Mouse (Mus musculus) MEL-GATA-1-ER (cell line): ENCODE results near the gene Sys1.
A peak's percentile ranks its signal among the peaks of the same experiment; 100 is the strongest.

Experiments used
- DNase-seq: peaks from one replicate; pipeline ENCODE4 v3.0.0-alpha.2; 2012; ENCODE audit warnings: low read depth; ENCODE audit errors: extremely low read depth

The Sys1 gene

DNA sequence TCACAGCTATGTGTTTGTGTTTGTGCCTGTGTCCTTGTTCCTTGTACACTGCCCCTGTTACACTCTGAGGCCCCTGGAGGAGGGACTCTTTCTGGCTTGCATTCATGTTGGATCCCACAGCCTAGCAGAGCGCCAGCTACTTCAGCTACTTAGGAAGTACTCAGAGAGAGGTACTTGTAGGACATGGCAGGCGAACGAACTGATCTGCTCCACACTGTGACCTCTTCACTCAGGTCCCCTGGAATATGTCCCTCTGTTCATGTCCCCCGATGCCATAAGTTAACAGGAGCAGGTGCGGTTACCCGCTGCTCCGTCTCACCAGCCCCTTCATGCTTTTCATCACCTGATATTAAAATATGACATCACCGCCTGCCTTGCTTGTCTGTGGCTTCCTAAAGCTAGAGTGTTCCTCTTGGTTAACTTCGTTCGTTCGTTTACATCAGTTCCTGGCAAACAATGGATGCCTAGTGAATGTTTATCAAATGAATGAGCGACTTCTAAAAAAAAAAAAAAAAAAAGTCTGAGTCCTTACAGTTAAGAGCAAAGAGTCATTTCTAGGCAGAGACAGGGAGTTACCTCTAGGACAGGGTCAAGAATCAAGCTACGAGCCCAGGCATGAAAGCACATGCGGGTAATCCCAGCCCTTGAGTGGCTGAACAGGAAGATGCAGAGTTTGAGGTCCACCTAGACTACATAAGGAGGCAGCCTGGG lies 3.6 kb upstream of the Sys1 start:
- DNase-seq, result no peak

DNA sequence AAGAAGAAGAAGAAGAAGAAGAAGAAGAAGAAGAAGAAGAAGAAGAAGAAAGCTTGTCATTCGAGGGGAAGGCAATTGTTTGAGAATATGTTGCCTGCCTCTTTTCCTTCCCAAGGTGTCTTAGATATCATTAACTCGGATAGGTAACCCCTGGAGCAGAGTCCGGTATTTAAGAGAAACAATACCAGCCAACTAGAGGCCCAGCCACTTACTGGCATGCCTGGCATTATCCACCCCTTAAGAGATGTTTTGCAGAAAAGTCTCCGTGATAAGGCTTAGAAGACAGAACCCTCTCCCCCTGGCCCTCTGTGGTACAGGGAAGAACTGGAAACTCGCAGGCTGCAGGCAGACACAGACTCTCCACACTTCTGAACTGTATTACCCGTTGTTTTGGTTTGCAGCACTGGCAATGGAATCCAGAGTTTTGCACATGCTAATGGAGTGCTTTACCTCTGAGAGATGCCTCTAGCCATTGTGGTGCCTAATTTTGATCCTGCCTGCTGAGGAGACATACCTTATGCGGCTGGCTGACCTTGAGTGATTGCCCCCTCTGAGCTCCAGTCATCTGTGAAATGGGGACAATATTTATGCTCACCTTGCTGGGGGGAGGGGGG lies 2.8 kb upstream of the Sys1 start:
- DNase-seq, result no peak

DNA sequence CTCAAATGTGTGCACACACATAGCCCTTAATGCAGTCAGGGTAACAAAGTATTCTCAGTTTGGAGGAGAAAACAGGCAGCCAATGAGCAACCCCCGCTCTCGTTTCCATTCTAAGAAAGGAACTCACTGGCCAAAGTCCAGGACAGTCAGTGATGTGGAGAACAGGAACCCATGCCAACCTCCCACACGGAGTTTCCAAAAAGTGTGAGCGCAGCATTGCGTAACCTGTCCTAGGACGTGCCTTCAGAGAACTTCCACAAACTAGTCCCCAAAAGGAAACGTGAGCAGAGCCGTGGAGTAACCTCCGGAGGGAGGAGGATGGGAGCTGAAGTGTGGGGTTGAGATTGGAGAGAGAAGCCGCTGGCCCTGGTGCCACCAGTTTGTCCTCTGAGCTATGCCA lies 1.9 kb upstream of the Sys1 start:
- DNase-seq, result no peak

DNA sequence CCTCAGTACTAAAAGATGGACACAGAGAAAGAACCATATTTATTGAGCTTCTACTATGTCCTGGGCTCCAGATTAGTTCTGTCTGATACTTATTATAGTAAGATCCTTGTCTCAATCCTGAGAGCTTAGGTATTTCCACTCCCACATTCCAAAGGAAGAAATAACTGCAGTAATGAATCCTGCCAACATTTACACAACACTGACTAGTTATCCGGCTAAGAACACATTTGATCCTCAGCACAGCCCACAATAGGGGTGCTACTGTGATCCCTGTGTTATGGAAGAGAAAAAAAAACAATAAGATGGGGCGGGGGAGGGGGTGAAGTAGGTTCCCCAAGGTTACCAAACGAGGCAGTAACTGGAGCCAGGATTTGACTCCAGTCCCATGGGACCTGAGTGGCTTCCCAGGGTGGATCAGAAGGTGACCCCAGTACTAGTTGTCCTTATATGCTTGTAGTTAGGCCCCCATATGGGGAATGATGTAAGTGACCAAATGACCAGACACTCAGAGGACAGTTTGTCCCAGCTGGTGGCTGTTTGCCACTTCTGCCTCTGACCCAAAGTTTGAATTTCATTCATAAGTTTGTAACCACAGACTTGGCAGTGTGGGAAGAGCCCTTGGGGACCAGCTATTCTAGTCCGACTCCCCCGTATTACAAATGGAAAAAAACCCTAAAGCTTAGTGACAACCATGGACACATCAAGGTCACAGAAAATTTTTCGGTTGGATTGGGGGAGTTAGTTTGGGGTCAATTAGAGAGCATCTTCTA lies 1.2 kb upstream of the Sys1 start:
- DNase-seq, result no peak

DNA sequence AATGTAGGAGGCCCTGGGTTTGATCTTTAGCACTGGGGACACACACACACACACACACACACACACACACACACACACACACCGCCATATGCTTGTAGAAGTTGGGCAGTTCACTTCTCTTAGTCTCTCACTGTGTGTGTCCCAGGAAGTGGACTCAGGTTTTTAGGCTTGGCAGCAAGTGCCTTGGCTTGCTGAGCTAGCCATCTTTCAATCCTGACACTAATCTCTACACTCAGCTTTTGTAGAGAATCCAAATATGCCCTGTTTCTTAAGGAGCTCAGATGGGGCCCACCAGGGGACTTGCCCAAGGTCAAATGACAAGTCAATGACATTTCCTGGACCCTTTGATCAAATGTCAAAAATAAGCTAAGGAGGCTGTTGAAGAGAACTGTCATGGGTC lies 351 bp upstream of the Sys1 start:
- DNase-seq, result no peak

DNA sequence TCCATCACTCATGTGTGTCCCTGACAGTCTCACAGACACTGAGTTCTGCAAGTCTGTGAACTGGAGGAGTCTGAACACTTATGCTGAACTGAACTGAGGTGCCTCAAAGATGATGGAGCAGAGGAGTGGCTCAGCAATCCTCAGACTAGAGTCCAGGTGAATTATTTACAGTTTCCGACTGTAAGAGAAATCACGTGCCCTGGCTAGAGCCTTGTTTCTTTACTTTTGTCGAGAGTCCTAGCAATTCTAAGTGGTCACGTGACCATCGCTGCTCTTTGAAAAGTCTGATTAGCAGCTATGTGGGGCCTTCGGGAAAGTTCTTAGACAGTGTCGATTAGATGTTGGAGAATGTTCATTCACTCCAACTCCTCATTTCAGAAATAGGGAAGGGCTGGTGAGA lies 1.2 kb downstream of the Sys1 start:
- no peak for DNase-seq

DNA sequence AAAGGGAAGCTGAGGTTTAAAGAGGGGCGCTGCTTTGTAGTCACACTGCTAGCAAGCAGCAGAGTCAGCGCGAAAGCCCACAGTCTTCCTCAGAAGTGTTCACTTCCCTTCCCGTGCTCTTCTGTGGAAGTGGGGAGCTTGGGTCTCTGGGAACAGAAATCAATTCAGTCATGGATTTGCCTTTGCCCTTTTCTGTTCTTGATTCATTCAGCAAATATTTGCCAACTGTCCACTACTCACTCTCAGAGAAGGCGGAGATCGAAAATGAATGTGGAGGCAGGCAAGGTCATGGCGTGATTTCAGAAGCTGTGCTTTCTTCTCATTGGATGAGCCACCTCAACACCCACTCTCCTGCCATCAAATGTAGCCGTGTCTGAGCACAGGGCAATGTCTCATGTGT lies 1.8 kb downstream of the Sys1 start:
- no peak for DNase-seq

DNA sequence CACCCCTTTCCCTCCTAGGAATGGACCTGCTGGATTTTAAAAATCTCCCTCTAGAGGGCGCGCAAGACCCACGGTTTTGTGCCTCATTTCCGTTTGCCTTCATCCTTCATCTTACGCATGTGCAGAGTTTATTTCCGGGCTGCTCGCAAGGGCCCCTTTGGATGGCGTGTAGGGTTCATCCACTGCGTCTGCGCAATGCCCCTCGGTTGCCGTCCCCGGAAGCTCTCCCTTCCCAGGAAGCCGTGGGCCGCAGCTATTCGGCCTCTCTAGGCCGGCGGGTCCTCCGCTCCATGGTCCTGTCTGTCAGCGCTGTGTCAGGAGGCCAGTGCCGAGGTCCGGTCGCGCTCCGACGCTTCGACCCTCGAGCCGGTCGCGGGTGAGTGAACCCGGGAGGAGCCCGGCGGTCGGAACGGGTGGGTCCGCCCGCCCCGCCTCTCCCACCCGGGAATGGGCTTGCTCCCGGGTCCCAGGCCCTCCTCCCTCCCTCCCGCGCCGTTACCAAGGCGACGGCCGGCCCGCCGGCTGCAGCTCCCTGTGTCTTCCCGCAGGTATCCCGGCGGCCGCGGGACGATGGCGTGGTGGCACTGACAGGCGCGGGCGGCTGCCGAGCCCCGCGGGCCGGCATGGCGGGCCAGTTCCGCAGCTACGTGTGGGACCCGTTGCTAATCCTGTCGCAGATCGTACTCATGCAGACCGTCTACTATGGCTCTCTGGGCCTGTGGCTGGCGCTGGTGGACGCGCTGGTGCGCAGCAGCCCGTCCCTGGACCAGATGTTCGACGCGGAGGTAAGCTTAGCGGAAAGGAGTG lies 4.2 kb downstream of the Sys1 start, which contains the start of gene Gm20458:
Gene Gm20458, plus strand, starts transcription at position 223 of the 807 bp plus-strand sequence.
- peak; percentile 93 for DNase-seq

DNA sequence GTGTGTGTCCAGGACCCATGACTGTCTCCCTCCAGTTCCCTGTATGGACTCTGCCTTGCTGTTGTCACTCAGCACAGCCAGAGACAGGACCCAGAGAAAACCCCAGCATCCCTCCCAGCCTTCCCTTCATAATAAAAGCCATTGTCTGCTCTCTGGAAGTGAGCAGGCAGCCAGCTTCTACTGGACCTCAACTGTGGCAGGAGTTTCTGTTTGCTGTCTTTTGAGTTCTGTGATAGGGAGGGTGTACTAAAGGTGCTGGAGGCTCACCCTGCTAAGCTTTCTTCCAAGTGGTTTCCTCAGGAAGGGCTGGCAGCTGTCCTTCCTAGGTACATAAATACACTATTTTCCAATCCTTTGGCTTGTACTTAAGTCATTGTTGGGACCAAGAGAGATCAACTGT lies 8.4 kb downstream of the Sys1 start:
- no peak for DNase-seq

DNA sequence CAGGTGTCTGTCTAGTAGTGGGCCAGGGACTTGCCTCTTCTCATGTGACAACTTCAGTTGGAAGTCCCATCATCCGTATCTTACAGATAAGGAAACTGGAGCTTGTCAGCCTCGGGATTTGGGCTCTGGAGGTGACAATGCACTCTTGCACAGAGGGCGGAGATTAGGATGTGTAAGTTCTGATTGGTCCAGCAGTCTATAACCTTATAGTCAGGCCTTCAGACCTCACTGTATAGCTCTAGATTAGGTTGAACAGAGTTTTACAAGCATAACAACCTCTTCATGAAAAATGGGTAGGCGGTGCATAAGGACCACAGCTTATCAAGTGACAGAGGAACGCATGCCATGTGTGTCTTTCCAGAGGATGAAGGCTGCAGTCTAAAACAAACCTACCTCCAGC lies 10.0 kb downstream of the Sys1 start:
- no peak for DNase-seq

DNA sequence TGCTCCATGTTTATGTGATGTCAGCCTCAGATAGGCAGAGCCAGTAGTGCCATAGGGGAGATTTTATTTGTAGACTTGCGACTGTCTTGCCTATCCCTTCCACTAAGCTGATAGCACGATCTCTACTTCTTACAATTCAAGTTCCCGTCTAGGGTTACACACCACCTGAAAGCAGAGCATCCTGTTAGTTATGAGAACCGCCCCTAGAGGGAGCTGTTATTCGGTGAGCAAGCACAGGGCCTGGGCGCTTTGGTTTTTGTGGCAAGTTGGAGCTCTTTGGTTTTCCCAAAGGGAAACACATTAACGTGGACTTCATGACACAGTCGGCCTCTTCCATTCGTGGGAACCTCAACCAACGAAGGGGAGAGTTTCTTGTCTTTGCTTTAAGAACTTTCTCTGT lies 13.5 kb downstream of the Sys1 start:
- peak; percentile 40 for DNase-seq

DNA sequence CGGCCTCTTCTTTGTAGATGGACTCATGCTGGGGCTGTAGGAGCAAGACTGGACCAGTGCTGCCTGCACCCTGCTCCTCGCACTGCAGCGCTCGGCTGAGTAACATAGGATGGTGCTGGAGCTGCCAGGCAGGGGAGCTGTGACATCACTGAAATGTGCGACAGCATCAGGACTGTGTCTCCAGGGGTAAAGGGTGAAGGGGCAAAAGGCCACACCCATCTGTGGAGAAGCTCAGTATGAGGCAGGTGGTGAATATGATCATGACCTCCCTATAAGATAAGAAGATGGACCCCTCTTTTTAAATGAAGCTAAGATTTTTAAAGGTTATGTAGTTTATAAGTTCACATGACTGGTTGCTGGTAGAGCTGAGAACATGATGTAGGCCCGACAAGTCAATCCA lies 16.9 kb downstream of the Sys1 start, which contains the start of gene Trp53tg5:
Gene Trp53tg5, minus strand, starts transcription at position 101 of the 400 bp plus-strand sequence.
- no peak for DNase-seq

DNA sequence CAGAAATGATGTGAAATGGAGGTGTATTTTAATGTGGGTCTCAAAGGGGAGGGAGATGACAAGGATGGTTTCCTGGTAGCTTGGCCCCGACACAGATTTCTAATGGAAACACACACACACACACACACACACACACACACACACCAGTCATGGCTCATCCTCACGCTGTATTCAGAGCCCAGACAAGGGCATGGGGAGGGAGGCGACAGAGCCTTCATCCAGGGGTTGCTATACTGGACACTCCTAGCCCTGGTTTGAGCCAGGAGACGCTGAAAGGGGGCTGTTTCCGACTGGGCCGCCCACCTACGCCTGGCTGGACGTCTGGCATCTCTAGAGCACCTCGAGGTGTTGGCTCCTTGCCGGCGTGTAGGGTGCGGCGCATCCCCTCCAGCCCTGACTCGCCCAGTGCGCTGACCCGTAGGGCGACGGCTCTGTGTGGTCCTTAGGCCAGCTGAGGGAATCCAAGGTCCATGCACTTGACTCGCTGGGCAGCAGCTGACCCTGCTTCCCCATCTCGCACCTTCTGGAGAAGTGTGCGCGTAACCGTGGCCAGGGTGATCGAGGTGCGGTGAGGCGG lies 29.0 kb downstream of the Sys1 start, which contains the start of gene Dbndd2:
Gene Dbndd2, plus strand, starts transcription at position 426 of the 577 bp plus-strand sequence.
- DNase-seq, result no peak

DNA sequence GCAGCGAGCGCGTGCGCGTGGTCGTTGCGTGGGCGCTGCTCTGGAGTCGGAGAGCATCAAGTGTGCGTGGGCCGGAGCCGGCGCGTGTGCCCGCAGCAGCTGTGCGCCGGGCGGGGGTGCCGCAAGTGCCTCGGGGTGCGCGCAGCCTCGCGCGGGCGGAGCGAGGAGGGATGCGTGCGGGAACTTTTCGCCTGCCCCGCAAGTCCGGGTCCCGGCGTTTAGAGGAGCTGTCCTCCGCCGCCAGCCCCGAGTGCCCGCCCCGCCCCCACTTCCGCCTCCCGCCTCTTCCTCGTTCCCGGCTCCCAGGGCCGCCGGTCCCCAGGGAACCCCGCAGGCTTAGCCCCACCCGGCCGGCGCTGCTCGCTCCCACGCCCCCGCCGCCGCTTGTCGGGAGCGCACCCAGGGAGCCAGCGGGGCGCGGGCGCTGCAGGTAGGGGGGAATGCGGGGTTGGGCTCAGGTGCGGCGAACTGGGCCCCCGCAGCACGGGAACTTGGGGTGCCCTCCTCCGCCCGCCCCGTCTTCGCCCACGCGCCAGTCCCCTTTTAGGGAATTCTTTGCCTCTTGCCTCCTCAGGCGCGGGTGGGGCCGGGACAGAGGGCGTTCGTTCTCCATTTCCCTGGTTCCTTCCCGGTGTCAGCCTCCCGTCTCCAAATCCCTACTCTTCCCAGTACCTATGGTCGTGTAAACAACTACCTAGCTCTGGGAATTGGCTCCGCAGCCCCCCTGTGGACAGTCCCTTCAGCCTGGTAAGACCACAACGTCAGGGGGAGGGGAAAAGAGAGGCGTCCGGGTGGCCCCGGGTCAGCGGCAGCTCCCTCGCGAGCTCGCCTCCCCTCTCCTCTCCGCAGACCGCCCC lies 29.7 kb downstream of the Sys1 start:
- no peak for DNase-seq

DNA sequence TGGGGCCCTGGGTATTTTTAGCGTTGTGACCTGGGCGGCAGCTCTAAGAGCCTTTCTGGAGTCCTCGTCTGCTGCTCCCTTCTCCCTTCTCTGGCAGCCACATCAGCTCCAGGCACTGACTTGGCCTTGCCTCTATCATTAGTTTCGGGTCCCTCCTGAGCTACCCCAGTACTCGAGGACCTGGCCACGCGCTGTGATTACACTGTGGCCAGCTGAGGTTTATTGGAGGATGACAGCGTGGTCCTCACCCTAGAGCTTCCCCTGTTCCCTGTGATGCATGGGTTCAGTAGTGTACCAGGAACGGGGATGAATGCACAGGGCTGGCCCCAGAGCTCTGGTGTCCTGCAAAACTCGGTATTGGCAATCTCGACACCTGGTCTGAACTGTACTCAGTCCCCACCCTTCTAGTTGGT lies 30.4 kb downstream of the Sys1 start:
- DNase-seq, result no peak

DNA sequence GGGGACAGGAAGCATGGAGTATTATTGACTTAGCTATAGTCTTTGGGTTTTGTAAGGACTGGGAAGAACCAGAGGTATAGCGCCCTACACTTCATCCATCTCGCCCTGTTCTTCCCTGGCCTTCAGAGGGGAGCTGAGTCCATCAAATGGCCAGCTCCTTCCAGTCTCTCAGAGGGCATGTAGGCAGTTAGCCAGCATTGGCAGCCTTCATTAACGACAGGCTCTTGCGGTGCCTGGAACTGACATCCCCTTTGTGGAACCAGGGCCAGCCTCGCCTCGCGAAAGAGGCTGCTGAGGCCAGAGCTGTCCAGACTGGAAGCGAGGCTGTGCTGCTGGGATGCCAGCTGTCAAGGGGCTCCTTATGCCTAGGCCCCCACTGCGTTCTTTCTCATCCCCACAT lies 31.0 kb downstream of the Sys1 start:
- no peak for DNase-seq

DNA sequence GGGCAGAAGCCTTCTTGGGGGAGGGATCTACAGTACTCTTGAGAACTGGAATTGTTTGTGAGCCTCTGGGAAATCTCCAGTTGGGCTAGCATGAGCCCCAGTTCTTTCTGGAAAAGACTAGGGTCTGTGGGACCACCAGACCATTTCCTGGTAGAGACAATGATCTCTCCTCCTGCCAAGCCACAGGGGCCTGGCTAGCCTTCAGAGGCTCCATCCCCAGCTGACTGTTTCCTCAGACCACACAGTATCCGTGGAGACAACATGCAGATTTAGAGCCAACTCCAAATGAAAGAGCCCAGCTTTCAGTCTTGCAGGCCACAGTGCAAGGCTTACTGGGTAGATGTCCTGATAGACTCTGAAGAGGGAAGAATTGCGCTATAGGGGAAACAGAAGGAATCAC lies 37.4 kb downstream of the Sys1 start:
- no peak for DNase-seq

DNA sequence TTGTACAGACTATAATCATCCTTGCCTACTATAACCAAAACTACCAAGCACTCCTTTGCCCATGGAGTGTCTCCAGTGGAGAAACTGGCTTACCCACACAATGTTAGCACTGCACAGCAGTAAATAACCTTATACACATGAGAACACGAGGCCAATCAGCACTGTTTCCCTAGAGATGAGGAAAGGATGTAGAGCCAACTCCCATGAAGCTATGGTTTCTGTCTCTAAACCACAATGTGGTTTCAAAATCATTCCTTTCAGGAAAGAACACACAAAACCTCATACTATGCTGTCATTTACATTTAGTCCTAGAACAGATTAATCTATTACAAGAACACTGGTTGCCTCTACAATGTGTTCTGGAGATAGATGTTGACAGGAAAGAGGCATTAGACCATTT lies 39.6 kb downstream of the Sys1 start:
- DNase-seq, result no peak

DNA sequence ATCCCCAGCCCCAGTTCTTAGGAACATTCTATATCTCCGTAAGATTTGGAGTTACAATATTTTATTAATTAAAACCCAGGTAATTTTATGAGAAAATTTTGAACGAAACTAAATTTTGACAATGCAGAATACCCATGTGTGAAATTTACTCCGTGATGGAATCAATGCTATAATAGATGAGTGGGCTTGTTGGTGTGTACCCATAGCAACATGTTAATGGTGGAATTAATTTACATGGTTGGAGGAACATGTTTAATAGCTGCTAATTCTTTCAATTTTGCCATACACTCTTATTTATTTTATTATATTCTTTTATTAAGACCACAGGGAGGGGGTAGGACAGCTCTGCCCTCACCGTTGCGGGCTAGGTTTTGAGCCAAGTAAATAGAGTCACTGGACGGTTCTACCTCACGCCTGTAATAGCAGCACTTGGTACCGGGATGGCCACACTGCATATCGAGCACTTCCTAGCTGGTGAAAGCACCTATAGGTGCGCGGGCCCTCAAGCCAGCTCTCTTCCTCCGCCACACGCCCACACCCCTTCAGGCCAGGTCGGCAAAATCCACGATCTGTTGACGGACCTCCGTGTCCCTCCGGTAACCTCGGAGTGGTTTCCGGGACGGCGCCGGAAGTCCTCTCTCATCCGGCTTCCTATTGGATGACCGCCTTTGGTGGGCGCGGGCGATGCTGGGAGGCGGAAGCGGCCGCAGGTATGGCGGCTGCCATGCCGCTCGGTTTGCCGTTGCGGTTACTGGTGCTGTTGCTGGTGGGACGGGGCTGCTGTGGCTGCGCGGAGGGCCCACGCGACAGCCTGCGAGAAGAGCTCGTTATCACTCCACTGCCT lies 40.3 kb downstream of the Sys1 start, which contains the start of gene Pigt:
Gene Pigt, plus strand, starts transcription at position 674 of the 844 bp plus-strand sequence.
- DNase-seq, result peak; percentile 63
